Mouse (Mus musculus) cerebellum, postnatal 14 days (tissue): ENCODE results near the gene Lgals8.
"Not testable (repeated sequence)": the region's sequence is repeated elsewhere in the genome, so short reads cannot be mapped to it uniquely, and the experiment has no call there.

Experiments
- DNase-seq, 2 experiments: peaks; one replicate each; pipeline ENCODE4 v3.0.0; 2021; ENCODE audit warnings: mixed read lengths in 2 of 2

The Lgals8 gene

GRCm38 (mm10) chr13:12464844-12465243 lies at the start of gene Lgals8:
TSS of gene Lgals8 (minus strand) at chr13:12464944.
- DNase-seq = no peak

GRCm38 (mm10) chr13:12511189-12511965 lies 46.6 kb upstream of the Lgals8 start:
- DNase-seq = no peak

GRCm38 (mm10) chr13:12510032-12510431 lies 45.3 kb upstream of the Lgals8 start:
- no peak for DNase-seq

GRCm38 (mm10) chr13:12507426-12507825 lies 42.7 kb upstream of the Lgals8 start:
- no peak for DNase-seq

- DNase-seq = no peak
Observed at GRCm38 (mm10) chr13:12505359-12505758, 40.6 kb upstream of the Lgals8 start.

GRCm38 (mm10) chr13:12503238-12503751 lies 38.6 kb upstream of the Lgals8 start:
- no peak for DNase-seq

GRCm38 (mm10) chr13:12502665-12503237 lies 38.0 kb upstream of the Lgals8 start:
- no peak for DNase-seq

- DNase-seq = no peak
Observed at GRCm38 (mm10) chr13:12499107-12499506, 34.4 kb upstream of the Lgals8 start.

- DNase-seq = no peak
Observed at GRCm38 (mm10) chr13:12497809-12498208, 33.1 kb upstream of the Lgals8 start.

- DNase-seq = no peak
Observed at GRCm38 (mm10) chr13:12494750-12495149, 30.0 kb upstream of the Lgals8 start.

GRCm38 (mm10) chr13:12492515-12492914 lies 27.8 kb upstream of the Lgals8 start:
- no peak for DNase-seq

- DNase-seq = no peak
Observed at GRCm38 (mm10) chr13:12485640-12486039, 20.9 kb upstream of the Lgals8 start.

- no peak for DNase-seq
Observed at GRCm38 (mm10) chr13:12485197-12485596, 20.5 kb upstream of the Lgals8 start.

- DNase-seq = no peak
Observed at GRCm38 (mm10) chr13:12479802-12480201, 15.1 kb upstream of the Lgals8 start.

- DNase-seq = no peak
Observed at GRCm38 (mm10) chr13:12478301-12478700, 13.6 kb upstream of the Lgals8 start.

- no peak for DNase-seq
Observed at GRCm38 (mm10) chr13:12476886-12477285, 12.1 kb upstream of the Lgals8 start.

GRCm38 (mm10) chr13:12475239-12475638 lies 10.5 kb upstream of the Lgals8 start:
- DNase-seq = no peak

- peak; percentile 83 to 88 for DNase-seq
Observed at GRCm38 (mm10) chr13:12473724-12474378, 9.1 kb upstream of the Lgals8 start.

- DNase-seq = no peak
Observed at GRCm38 (mm10) chr13:12468488-12468887, 3.7 kb upstream of the Lgals8 start.

- not testable (repeated sequence) for DNase-seq
Observed at GRCm38 (mm10) chr13:12464159-12464558, 585 bp downstream of the Lgals8 start.

- DNase-seq = no peak
Observed at GRCm38 (mm10) chr13:12462623-12463022, 2.1 kb downstream of the Lgals8 start.

- DNase-seq = no peak
Observed at GRCm38 (mm10) chr13:12461730-12462119, 3.0 kb downstream of the Lgals8 start.

GRCm38 (mm10) chr13:12460881-12461729 lies 3.6 kb downstream of the Lgals8 start:
- DNase-seq = peak; percentile 91 to 92
